Mouse (Mus musculus): Measurements from ENCODE around the gene Resp18.

The Resp18 gene

DNA sequence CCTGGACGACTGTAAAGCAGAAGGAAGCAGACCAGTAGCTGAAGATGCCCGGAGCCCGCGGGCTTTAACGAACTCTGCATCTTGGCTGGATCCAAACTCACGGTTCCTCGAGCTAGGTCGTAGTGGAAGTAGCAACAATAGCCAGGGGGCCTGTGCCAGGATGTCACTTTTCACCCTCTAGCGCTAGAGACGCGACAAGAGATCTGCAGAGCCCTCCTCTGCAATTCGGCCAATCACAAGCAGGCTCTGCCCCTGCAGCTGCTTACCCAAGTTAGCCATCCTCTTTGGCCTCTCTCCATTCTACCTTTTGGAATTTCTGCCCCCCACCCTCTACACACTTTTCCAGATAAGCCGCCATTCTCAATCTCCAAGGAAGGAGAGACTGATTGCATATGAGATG lies at the start of gene Resp18:
Gene Resp18 (minus strand): TSS at position 188 of the 400 bp plus-strand sequence.
- no peak for DNase-seq (ENCODE audit: low read depth)

DNA sequence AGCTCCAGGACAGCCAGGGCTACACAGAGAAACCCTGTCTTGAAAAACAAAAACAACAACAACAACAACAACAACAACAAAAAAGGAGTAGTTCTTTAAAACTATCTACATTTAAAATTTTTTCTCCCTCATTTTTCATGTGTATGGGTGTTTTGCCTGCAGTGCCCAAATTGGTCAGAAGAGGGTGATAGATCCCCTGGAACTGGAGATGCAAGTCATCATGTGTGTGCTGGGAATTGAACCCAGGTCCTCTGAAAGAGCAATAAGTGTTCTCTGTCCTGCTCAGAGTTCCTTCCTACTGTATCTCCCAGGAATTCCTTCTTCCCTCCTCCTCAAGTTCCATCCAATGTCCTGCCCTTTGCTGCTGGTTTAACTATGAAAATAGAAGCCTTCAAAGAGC lies 49.2 kb upstream of the Resp18 start:
- no peak for DNase-seq (ENCODE audit: low read depth)

DNA sequence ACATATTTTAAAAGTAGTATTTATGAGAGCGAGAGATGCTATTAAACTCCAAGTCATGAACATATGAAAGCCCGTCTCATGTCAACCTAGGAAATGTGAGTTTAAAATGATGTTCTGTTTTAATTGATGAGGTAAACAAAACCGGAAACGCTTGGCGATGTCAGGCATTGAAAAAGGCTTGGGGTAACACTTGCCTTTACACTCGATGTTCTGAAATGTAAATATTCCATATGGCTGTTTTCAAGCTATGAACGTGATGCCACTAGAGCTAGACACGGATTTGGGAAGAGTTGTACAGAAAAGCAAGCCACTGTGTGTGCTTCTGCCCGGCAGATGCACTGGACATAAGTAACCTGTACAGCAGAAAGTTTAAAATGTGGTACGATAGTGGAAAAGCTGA lies 41.0 kb upstream of the Resp18 start:
- DNase-seq (ENCODE audit: low read depth) = no peak

DNA sequence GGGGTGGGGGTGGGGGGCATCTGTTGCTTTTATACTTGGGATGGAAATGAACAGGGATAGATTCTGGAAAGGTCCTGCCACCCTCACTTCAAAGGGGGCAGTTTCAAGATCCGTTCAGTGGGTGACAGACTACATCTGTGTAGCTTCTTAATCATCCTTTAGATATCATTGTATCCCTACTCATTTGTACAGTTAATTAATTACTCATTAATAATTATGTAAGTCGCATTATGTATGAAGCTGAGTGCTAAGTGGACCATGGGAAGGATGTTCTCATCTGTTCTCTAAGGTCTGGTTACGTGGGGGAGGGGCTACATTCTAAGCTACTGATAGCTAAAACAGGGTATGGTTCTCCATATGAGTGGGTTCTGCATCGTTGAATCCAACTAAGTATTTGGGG lies 40.5 kb upstream of the Resp18 start:
- DNase-seq (ENCODE audit: low read depth) = no peak

DNA sequence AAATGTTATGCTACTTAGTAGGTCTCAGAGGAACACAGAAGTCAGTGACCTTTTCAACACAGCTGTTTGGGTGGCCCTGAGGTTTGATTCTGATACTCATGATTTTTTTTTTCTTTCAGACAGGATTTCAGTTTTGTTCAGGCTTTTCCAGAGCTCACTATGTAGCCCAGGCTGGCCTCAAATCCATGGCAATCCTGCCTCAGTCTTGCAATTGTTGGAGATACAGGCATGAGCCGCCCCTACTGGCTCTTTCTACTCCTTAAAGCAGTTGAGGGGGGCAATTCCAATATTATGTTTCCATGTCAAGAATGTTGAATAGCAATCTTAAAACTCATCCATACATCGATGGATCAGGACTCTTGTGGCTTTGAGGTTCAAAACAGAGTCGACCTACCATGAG lies 40.1 kb upstream of the Resp18 start:
- no peak for DNase-seq (ENCODE audit: low read depth)

DNA sequence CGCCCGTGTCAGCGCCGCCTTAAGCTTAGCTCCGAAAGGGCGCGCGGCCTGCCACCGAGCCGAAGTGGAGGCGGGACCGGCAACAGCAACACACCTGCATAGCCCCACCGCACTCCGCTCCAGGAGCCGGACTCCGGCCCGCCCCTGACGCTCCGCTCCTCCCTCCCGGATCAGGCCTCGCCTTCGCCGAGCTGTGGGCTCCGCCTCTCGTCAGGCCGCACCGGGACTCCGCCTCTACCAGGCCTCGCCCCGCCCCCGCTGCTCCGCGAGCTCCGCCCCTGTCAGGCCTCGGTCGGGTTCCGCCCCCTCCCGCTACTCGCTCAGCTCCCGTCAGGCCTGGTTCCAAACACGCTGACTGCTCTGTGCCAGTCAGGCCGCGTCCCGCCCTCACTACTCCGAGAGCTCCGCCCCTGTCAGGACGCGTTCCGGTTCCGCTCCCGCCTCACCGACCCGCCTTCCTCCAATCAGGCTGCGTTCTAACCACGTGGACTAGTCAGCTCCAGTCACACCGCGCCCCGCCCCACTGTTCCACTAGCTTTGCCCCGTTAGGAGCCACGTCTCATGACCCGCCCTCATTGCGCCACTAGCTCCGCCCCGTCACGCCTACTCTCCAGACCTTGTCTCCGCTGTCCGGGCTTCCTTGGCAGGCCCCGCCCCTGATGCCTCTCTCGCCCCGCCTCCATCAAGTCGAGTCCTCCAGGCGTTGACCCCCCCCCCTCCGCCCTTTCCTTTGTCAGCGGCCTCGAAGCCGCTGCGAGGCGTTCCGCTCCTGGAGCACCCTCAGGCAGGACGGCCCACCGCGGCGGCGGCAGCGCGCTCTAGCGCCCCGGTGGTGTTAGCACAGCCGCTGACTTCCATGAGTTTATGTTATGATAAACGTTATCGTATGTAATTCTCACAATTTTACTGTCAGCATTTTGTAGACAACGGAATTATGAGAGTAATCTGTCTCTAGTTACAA lies 39.3 kb upstream of the Resp18 start, which contains the start of gene Dnpep:
Gene Dnpep (minus strand): TSS at position 750 of the 961 bp plus-strand sequence.
- peak; percentile 100 for DNase-seq (ENCODE audit: low read depth)

DNA sequence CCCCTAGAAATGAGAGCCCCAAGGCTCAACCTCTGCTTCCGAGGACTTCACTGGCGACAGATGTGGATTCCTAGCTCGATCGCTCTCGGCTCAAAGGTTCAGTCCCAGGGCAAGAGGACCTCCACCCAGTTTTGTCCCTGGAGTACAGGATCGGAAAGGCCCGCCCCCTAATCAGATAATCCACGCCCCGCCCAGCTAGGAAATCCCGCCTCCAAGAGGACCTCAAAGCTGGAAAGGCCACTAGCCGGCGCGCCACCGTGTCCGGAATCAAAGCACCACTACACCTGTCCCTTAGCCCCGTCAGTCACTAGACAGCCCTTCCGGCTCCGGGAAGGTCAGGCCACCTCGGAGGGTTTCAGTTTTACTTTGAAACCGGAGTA lies 38.6 kb upstream of the Resp18 start:
- peak; percentile 89 for DNase-seq (ENCODE audit: low read depth)

DNA sequence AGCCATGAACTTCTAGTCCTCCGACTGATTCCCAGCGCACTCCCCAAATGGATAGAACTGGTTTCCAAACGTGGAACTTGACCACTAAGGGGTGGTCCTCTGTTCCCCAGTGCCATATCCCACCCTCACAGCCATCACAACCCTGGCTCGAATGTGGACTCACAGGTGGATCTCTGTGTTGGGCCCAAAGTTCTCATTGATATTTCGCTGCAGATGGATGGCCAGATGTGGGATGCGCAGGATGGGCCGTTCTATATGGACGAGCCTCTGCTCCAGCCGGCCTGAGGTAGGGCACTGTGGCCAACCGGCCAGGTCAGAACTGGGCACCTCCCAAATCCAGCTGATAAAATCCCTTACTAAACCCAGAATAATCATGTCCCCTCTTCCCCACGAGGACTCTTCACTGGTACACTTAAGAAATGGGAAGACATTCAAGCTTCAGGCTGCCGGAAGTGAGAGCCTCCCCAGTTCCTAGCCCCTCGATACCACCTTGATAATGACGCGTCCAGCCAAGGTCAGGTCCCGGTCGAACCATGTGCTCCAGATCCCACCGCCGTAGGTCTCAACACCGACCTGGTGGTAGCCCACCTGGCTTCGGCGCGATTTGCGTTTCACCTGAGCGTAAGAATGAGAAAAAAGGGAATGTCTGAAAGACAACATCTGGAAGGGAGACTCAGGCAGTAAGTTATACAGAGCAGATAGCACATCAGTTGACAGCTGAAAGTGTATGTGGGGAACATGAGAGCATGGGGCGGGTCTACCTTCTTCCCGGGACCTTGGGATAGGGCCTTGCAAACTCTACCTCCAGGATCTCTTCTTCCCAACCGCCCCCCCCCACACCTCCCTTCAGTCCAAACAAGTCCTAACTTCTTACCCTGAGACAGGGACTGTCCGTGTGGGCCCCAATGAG lies 37.5 kb upstream of the Resp18 start:
- no peak for DNase-seq (ENCODE audit: low read depth)

DNA sequence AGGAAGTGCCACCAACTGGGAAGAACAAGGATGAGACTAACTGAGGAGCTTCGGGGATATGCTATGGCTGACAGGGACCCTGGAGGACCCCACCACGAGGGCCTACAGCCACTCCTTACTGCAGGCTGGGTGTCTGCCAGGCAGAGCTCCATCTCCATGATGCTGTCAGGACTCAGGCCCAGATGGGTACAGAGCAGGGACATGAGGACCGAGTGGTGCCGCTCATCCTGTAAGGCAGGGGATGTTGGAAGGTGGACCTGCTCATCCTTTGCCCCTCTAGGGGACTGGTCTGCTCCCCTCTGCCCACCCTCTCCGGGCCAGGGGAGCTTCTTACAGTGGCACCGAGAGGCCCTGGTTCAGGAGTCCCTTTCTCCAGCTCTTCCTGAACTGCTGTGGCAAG lies 36.8 kb upstream of the Resp18 start:
- no peak for DNase-seq (ENCODE audit: low read depth)

DNA sequence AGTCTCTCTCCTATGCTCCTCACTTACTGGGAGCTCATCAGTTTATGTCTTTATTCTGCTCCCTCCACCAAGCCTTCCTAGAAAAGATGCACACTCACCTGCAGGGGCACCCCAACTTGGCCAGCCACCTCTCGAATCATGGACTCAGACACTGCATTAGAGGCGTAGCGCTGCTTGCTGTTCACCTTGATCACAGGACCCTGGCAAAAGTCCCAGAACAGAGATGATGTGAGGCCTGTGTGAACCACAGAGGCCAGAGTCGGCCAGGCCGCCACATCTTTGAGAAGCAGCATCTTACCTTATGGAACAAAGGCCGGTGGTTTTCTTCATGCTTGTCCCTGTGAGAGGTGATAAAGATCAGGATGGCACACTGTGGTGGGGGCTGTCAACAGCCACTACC lies 33.5 kb upstream of the Resp18 start:
- DNase-seq (ENCODE audit: low read depth) = no peak

DNA sequence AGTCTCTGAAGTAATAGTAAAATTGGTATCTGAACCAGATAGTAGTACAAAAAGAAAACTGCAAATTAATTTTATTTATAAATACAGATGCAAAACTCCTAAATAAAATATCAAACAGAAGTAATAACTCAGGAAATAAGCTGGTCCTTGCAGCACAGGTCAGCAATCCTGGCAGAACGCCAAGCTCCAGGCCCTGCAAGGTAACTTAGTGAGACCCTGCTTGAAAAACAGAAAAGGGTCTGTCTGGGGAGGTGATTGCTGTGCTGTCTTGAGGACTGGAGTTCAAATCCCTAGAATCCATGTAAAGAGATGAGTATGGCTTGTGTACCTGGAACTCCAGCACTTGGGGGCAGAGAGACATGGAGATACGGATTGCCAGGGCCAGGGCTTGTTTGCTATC lies 26.4 kb upstream of the Resp18 start:
- DNase-seq (ENCODE audit: low read depth) = no peak

DNA sequence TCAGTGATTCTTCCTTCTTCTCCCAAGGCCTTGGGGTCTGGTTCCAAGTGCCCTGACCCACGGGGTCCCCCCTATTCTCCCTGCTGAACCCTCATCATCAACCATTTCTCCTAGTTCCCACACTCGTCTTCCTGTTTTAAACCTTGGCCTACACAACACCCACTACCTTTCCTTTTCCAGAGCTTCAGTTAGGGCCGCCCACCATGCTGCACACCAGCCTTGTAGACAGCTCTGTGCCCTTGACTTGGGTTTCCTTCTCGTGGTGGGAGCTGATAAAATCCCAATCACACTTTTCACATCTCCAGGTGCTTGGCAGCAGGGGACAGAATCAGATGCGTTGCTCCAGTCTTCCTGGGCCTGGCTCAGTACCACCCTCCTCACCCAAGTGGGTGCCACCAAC lies 16.1 kb upstream of the Resp18 start:
- no peak for DNase-seq (ENCODE audit: low read depth)

DNA sequence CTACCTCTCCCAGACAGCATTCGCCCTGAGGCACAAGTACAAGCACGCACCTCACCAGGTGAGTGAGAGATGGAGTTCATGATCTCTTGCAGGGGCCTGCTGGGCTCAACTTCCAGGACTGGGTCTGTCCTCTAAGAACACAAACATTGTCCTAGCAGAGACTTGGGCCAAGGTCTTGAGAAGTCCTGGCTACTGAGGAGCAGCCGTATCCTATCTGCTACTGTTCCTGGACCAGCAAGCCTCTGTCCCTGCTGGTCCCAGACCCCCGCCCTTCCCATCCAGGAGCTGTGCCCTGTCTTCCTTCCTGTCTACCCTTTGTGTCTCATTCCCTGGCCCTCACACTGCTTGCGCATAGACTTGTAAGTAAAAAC lies 15.1 kb upstream of the Resp18 start:
- DNase-seq (ENCODE audit: low read depth) = no peak

DNA sequence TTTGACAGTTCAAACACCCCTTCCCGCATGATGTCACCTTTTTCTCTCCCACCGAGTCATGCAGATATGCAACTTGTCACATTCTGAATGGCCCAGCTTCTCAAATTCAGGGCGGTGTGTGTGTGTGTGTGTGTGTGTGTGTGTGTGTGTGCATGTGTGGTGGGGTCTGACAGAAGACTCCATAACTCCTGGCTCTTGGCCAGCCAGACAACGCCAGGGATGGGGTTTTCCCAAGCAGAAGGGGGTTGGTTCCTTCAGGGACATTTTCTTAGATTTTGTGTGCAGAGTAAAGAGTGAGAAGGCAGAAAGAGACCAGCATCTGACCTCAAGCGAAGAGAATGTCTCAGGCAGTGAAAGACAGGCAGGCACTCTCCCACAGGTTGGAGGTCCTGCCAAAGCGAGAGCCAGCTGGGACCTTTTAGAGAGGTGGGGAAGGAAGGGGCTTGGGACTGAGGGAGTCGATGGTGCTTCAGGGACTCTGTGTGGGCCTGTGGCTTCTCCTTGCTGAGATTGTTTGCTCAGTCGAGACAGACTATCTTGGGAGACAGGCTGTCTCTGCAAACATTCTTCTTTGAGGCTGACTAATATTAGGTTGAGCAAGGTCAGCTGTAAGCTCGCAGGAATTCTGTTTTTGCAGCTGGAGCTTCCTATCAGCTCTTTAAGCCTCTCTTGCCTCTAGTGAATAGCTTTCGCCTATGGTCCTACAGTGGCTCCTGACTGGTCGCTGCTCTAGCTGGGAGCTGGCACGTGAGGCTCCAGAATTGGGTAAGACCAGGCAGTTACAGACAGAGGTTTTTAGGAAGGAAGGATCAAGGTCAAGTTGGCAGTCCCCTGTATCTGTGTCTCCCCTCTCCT lies 14.5 kb upstream of the Resp18 start:
- peak; percentile 84 for DNase-seq (ENCODE audit: low read depth)

DNA sequence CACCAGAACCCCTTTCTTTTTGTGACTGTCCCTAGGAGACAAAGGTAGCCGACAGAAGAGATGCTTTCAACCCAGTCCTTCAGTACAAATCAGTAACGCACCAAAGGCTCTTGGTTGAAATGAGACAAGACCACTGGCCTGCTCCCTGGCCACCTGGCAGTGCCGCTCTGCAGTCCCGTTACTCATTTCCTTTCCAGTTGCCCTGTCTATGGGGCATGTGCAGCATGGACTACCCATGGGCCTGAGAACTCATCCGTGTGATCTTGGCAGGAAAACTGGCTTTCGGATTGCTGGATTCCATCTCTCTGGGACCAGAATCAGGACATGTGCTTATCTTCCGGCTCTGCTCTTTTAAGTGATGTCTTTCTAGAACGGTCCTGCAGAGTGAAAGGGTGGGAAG lies 13.1 kb upstream of the Resp18 start:
- no peak for DNase-seq (ENCODE audit: low read depth)

DNA sequence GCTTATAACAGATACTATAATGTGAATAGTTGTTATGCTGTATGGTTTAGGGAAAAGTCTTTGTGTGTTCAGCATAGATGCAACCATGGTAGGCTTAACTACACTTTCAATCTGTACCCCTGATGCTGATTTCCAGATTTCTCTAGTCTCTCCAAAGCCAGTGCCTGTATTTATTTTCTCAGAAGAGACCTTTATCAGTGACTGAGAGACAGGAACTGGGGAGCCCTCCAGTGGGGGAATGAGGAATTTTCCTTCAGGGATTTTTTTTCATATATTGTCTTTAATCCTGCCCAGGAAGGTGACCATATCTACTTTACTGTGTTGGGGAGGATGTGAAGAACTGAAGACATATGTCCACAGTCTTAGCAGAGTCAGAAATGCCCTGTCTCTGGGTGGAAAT lies 12.4 kb upstream of the Resp18 start:
- peak; percentile 83 for DNase-seq (ENCODE audit: low read depth)

DNA sequence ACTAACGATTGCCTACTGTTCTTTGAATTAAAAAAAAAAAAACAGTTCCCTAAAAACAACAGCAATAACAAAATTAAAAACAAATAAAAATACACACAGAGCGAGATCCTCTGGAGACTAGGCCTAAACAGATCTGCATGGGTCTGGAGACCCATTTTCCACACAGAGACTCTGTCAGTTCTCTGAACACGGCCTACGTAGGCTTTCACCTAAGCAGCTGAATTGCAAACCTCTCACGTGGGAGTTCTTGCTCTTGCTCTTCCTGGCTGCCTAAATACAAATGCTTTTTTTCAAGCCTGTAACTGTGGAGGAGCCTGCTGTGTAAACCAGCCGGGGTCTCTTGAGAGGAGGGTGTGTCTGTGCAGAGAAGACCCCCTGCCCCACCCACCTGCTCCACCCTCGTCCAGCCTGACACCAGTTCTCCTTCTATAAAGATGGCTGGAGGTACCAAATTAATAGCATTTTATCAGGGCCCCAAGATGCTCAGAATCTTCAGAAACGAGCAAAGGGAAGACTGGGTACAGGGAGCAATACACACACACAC lies 11.7 kb upstream of the Resp18 start:
- DNase-seq (ENCODE audit: low read depth) = no peak

DNA sequence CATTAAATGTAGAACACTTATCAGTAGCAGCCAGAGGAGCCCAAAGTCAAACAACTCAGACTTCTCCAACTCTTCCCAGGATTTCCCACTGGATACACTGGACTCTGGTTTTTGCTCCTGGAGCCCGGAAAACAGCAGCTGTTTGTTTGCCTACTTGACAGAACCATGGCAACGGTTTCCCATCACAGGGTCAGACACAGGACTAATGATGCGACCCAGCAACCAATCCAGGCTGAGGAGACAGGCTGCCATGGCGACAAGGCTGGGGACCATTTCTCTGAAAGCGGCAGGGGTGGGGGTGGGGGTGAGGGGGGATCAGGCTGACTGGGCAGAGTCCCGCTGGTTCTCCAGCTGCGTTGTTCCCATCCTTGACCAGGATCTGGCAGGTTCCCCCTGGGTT lies 11.2 kb upstream of the Resp18 start:
- DNase-seq (ENCODE audit: low read depth) = no peak

DNA sequence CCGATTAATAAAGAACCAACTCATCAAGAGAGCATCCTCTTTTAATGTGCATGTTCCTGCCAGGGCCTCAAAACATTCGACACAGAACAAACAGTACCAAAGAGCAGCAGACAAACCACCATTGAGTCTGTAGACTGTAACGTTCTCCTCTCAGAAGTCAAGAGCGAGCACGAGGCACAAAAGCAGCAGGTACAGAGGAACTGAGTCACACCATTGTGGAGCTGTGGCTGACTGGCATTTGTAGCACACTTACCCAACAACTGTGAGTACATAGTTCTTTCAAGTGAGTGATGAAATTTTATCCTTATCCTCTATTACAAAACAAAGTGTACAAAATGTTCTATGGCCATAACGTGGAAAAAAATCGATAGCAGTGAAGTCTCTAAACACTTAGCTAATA lies 6.7 kb upstream of the Resp18 start:
- DNase-seq (ENCODE audit: low read depth) = no peak

DNA sequence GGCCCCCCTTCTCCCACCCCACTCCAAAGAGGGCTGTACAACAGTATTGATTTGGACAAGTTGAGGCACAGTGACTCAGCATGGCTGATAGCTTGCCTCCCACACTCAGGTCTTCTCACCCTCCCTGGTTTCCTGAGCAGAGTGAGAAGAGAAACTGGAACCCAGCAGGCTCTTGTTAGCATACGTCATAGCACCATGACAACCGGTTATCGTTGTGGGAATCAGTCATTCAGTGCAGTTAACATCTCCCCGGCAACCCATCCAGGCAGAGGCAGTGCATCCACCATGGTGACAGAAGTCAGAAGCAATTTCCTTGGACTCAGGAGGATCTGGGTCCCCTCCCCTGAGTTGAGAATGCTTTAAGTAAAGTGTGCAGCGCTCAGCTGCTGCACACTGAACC lies 4.8 kb upstream of the Resp18 start:
- no peak for DNase-seq (ENCODE audit: low read depth)

Data from NIH3T3 (cell line).